Mouse (Mus musculus): Measurements from ENCODE around the gene Dok5.

Dok5 gene

DNA sequence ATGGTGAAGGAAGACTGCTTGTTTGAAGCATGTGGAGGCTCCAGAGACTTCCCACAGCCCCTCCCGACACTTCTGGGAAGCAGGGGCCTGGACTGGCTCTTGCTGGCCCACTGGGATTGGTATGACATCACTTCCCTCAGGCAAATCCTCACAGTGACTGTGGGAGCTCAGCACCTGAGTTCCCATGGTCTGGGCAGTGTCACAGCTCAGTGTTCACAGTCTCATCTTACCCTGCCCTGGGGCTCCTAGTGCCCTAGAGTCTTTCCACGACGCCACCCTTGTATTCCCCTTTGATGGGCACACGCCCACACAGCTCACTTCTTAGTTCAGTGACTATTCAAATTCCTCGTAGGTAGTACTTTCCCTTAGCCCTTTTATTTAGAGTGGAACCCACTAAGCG, 71.4 kb downstream of the Dok5 start:
- DNase-seq = no peak

- no peak for DNase-seq
Observed at GRCm38 (mm10) chr2:170807555-170808258, 76.1 kb downstream of the Dok5 start.

GRCm38 (mm10) chr2:170808259-170808789, 76.7 kb downstream of the Dok5 start:
- no peak for DNase-seq

DNA sequence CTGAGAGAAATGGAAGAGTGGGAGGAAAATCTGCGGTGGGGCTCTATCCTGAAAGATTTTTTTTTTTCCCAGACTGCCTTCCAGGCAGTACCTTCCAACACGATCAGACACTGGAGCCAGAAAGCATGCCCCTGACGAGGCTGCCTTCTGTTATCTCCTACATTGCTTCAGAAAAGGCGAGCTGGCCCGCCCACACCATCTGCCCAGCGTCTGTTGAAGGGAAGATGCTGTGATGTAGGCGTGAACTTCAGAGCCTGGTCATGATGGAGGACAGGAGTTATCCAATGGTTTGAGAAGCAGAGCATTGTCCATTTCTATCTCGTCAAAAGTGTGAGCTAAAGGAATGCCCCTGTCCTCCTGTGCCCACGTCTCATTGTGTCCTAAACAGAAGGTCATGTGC, 79.7 kb downstream of the Dok5 start:
- DNase-seq = no peak

DNA sequence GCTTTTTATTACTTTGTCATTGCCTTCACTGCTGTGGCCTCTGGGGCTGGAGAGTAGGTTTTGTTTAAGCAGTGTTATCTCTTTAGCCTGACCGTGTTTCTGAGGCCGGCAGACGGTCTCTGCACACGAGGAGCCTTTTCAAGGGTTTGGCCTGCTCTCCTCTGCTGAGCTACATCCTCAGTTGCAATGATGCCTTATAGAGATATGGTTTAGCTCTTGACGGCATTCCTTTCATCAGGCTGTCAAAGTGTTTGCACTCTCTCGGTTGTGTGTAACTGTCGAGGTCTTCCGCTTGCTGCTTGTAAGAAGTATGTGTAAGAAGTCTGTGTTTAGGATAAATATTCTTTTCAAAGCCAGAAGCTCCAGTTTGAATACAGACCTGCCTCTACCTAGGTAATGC, 84.7 kb downstream of the Dok5 start:
- DNase-seq = no peak

DNA sequence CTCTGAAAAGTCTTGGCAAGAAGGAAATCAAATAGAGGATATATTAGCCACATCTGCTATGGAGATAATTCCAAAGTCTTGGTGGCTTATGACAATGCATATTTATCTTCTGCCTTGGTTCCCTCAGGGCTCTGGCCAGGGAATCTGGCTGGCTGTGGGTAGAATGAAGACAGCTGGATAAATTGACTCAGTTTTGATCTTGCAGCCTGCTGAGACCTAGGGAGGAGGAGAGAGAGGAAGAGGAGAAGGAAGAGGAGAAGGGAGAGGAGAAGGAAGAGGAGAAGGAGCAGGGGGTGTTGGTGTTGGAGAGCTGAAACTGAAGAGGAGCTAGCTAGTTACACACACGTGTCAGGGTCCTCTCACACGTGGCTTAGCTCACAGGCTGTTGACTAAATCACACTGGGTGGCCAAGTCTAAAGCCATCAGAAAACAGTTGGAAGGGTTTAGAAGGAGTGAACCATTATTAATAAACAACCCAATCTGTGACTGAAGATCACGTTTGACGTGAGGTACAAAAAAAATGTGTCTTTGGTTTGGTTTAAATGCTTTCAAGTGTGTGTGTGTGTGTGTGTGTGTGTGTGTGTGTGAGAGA, 85.6 kb downstream of the Dok5 start:
- no peak for DNase-seq

GRCm38 (mm10) chr2:170826821-170827441, 95.3 kb downstream of the Dok5 start:
- DNase-seq = peak; percentile 65 to 68

- no peak for DNase-seq
Observed at GRCm38 (mm10) chr2:170828757-170829156, 97.2 kb downstream of the Dok5 start.

DNA sequence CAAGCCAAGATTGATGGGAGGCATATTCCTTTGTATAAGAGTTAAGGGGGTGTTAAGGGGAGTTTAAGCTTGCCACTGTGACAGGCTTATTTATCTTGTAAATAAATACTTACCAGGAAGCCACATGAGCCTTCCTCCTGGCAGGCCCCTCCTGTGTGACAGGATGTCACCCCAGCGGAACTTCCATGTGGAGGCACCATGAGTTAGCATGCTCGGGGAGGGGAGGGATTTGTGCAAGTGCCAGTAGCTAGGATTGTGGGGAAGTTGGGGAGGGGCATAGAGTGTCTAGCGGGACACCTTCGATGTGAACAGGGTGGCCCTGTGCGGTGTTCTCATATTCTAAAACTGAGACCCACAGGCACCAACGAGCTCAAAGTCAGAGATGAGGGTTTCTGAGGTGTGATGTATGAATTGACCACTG, 97.6 kb downstream of the Dok5 start:
- DNase-seq = peak; percentile 25 to 40

GRCm38 (mm10) chr2:170829988-170830387, 98.4 kb downstream of the Dok5 start:
- DNase-seq = no peak

- DNase-seq = no peak
Observed at GRCm38 (mm10) chr2:170836862-170837261, 105.3 kb downstream of the Dok5 start.

DNA sequence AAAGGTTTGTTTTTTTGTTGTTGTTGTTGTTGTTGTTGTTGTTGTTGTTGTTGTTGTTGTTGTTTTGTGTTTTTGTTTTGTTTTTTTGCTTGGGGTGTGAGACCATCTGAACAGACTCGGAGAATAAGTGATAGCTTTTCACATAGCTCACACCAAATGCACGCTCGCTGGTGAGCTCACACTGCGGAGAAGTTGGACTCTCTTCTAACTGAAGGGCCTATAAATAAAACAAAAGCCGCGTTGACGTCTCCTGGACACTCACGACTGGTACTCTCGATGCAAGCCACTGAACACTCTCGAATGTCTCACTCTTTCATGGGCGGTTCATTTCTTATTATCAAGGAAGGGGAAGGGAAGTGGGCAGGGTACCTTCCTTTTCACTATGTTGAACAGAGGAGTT, 105.8 kb downstream of the Dok5 start:
- no peak for DNase-seq

- peak; percentile 36 to 38 for DNase-seq
Observed at GRCm38 (mm10) chr2:170837824-170838557, 106.4 kb downstream of the Dok5 start.

DNA sequence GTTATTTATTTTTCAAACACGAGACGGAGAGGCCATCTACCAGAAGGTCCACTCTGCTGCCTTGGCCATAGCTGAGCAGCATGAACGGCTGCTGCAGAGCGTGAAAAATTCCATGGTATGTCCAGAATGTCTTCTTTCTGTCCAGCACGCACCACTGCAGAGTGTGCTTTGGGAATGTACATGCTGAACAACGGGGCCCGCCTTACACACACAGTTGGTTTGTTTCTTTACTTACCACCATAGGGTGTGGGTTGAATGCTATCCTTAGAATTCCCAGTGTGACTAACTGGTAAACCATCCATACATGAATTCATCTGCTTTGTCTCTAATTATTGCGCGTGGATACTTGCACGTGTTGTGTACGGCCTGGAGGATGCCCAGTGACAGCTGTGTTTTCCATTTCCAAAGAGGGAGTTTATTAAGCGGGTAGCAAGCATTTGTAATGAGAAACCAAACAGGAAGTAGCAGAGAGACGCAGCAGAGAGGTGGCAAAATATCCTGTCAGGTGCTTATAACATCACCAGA, 109.9 kb downstream of the Dok5 start:
- DNase-seq = no peak

GRCm38 (mm10) chr2:170845511-170845910, 113.9 kb downstream of the Dok5 start:
- DNase-seq = no peak

GRCm38 (mm10) chr2:170850058-170850457, 118.5 kb downstream of the Dok5 start:
- DNase-seq = no peak

DNA sequence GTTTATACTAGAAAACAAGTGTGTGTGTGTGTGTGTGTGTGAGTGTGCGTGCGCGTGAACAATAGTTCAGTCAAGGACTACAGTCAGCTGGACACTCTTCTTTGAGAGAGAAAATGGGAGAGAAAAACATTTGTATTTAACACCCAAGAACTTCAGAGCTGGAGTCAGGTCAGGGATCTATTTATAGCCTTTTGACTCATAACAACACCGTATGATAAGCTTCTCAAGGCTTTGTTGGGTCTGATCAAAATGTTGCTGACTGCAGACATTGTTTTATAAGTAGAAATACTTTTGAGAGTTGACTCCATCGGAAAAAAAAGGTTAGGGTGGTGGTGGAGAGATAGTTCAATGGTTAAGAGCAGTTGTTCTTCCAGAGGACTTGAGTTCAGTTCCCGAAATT, 120.7 kb downstream of the Dok5 start:
- DNase-seq = no peak

DNA sequence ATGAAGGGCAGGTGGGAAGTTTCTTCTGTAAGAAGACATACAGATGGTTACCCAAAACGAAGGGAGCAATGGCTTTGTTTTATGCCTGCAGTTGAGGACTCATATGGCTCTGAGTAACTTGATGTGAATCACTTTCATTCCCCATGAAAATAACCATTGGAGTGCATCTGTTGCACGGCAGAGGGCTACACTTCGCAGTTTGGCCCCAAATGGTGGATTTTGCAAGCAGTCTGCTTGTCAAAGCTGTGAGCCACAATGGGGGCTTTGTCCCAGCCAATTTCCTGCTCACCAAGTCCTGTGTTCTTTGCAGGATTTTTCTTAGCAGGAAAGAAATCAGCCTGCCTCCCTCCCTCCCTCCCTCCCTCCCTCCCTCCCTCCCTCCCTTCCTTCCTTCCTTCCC, 123.6 kb downstream of the Dok5 start:
- no peak for DNase-seq

DNA sequence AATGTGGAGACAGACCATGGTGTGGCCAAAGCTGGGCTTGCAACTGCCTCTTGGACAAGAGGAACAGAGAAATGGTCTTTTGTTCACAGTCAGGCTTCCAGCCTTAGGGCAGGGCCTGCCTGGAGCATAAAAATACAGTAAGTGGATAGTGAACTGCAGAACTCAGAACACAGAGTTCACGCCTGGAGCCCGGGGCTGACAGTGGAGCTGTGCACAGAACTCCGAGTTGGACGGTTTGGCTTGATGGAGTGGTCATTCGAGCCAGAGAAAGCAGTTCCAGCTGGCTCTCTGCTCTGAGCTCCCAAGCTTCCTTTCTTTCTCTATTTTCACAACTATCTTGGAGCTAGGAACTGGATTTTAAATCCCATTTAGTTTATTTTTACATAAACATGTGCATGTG, 124.5 kb downstream of the Dok5 start:
- no peak for DNase-seq

DNA sequence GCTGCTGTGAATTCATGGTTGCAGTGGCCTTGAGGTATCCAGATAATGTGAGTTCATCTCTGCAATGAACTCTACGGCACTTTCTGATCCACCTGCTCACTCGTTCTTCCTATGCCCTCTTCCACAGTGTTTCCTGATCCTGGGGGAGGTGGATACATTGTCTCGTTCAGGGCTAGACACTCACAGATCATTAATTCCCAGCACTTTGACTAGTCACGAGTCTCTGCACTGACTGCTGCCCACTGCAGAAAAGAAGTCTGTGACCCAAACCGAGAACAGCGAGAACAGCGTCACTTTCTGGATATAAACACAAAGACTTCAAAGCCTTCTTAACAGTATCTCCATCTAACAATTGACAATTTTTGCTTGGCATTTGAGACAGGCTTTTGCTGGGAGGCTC, 125.9 kb downstream of the Dok5 start:
- no peak for DNase-seq

DNA sequence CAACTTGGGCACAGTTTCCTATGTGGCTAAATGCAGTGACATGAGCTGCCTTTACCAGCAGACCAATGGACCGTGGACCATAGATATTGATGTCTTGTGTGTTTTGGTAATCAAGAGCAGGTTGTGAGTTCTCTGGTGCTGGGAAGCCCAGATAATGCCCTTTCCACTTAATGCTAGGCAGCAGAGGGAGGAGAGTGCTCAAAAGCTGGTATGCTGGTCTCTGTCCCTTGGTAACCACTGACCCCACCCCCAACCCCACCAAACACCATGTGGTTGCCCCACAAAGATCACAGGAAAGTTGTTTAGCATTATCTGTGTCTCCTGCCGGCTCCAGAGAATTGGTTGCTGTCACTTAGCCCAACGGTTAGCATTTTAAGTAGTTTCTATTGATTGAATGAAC, 127.0 kb downstream of the Dok5 start:
- no peak for DNase-seq

DNA sequence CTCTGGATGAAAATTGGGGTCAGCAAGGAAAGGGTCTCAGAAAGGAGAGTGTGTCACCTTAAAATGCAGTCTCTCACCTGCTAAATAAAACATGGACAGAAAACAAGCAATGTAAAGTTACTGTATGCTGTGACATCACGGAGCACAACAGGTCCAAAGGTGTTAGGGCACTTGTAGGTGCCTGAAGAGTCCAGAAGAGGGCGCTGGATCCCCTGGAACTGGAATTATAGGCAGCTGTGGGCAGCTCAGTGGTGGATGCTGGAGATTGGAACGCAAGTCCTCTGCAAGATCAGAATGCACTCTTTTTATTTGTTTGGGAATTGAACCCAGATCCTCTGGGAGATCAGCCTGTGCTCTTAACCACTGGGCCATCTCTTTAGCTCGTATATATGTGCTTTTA, 129.0 kb downstream of the Dok5 start:
- peak in 1 of 2 experiments; percentile 22 for DNase-seq

- DNase-seq = peak; percentile 37 to 57
Observed at GRCm38 (mm10) chr2:170862799-170863198, 131.2 kb downstream of the Dok5 start.
